Mouse (Mus musculus) hindbrain, postnatal 0 days (tissue): ENCODE data around the gene Asb7. TPM values are rescaled to one million over a fixed set of nuclear protein-coding genes. Genes with fewer than 3 reads are reported as not detected.

Source experiments
- ATAC-seq: fragments of 200-750 bp; cut with Nextera tagmentation; 2 replicates; pipeline ENCODE4 v1.8.0; 2017; ENCODE audit warnings: mild to moderate bottlenecking, moderate TSS enrichment, moderate library complexity
- DNase-seq: peaks from one replicate; pipeline ENCODE4 v3.0.0-alpha.2; 2015; ENCODE audit warnings: low spot score
- H3K27ac ChIP-seq: fragments of 300-500 bp; sonication (generic); 2 replicates; pipeline ENCODE4 v1.5.1; 2014; ENCODE audit warnings: mild to moderate bottlenecking
- H3K27me3 ChIP-seq: fragments of 300-500 bp; sonication (generic); 2 replicates; pipeline ENCODE4 v1.6.1; 2014; ENCODE audit warnings: low read length, mixed read lengths; ENCODE audit not compliant: insufficient read depth
- H3K36me3 ChIP-seq: fragments of 300-500 bp; sonication (generic); 2 replicates; pipeline ENCODE4 v1.6.1; 2014; ENCODE audit warnings: low read length, mixed read lengths; ENCODE audit not compliant: insufficient read depth
- H3K4me1 ChIP-seq: fragments of 300-500 bp; sonication (generic); 2 replicates; pipeline ENCODE4 v1.6.1; 2014; ENCODE audit warnings: antibody characterized with exemption, low read length, mixed read lengths; ENCODE audit not compliant: insufficient read depth
- H3K4me2 ChIP-seq: fragments of 300-500 bp; sonication (generic); 2 replicates; pipeline ENCODE4 v1.6.1; 2014; ENCODE audit warnings: low read depth, mild to moderate bottlenecking, low read length, moderate library complexity, mixed read lengths
- H3K4me3 ChIP-seq: fragments of 300-500 bp; sonication (generic); 2 replicates; pipeline ENCODE4 v1.5.1; 2014; ENCODE audit warnings: low read length
- H3K9ac ChIP-seq: fragments of 300-500 bp; sonication (generic); replicated peaks from 2 replicates; pipeline ENCODE4 v1.6.1; 2014; ENCODE audit warnings: mild to moderate bottlenecking, low read length, moderate library complexity, mixed read lengths
- H3K9me3 ChIP-seq: fragments of 300-500 bp; sonication (generic); 2 replicates; pipeline ENCODE4 v1.6.1; 2016; ENCODE audit warnings: low read length, mixed read lengths
- CTCF ChIP-seq: IDR thresholded peaks from 2 replicates; pipeline ENCODE4 v1.5.1; 2016; ENCODE audit warnings: antibody characterized with exemption, control low read depth, low read depth
- WGBS: fragments of 180-500 bp; shearing (Covaris S2); extraction: QIAGEN DNeasy Blood & Tissue Kit; methylation state at CpG from one replicate; pipeline ENCODE4 v1.1.7; 2014; 5-methylcytosine and 5-hydroxymethylcytosine counted together
- polyA plus RNA-seq: library from polyadenylated mRNA; unstranded; fragments of >200 nt; fragmentation: Nextera tagmentation; extraction: Ambion mirVana; gene quantifications from 2 replicates; pipeline ENCODE4 v1.2.1, GENCODE M21; 2015
- total RNA-seq: library from RNA; depleted of rRNA; stranded (reverse); fragments of >200 nt; gene quantifications from 2 replicates; pipeline ENCODE4 v1.2.3, GENCODE M21; 2014

Asb7 gene
- total and polyA plus RNA-seq, 2 experiments from 2014 or later, result 11.7 to 15.4 TPM

- WGBS, result under 1% methylated on average over 52 of the region's 52 CpGs
Observed at GRCm38 (mm10) chr7:66689620-66690360, 394 bp upstream of the Asb7 start, which contains the start of gene Lins1. Gene Lins1 (plus strand): TSS chr7:66689889.

GRCm38 (mm10) chr7:66688721-66689120 is 675 bp downstream of the Asb7 start:
- Histone ChIP-seq H3K9ac (peak overlapping the region; percentile 73), H3K4me3 (peak overlapping the region; percentile 73), H3K27ac (no peak overlapping the region), H3K27me3 (no peaks in the 10 kb centered on the region), H3K4me2 (peak overlapping the region; percentile 97), H3K4me1 (peaks cover 8% of the 10 kb centered on the region; the same call in 1 of the 2 replicates), H3K9me3 (no peaks in the 10 kb centered on the region), H3K36me3 (no peaks in the 10 kb centered on the region; the same call in 1 of the 2 replicates)
- TF ChIP-seq CTCF, result no peak
- DNase-seq (peak; percentile 3), ATAC-seq (no peak)
- WGBS, result 2% methylated on average over 5 of the region's 5 CpGs

More at GRCm38 (mm10) chr7:66689620-66690360, 394 bp upstream of the Asb7 start, which contains the start of gene Lins1:
- H3K4me1 ChIP-seq, result peaks cover 8% of the 10 kb centered on the region; the same call in 1 of the 2 replicates
- H3K27me3 ChIP-seq, result no peaks in the 10 kb centered on the region
- H3K9me3 ChIP-seq, result no peaks in the 10 kb centered on the region
- no peaks in the 10 kb centered on the region; the same call in 1 of the 2 replicates for H3K36me3 ChIP-seq
- peak within 1 kb of the TSS; percentile 97 for H3K4me2 ChIP-seq
- H3K4me3 ChIP-seq, result peak within 1 kb of the TSS; percentile 73
- H3K9ac ChIP-seq, result peak within 1 kb of the TSS; percentile 74
- ATAC-seq (peak; percentile 99), DNase-seq (peak; percentile 99)
- TF ChIP-seq CTCF, result peak; percentile 72
- peak within 1 kb of the TSS; percentile 94 for H3K27ac ChIP-seq

DNA sequence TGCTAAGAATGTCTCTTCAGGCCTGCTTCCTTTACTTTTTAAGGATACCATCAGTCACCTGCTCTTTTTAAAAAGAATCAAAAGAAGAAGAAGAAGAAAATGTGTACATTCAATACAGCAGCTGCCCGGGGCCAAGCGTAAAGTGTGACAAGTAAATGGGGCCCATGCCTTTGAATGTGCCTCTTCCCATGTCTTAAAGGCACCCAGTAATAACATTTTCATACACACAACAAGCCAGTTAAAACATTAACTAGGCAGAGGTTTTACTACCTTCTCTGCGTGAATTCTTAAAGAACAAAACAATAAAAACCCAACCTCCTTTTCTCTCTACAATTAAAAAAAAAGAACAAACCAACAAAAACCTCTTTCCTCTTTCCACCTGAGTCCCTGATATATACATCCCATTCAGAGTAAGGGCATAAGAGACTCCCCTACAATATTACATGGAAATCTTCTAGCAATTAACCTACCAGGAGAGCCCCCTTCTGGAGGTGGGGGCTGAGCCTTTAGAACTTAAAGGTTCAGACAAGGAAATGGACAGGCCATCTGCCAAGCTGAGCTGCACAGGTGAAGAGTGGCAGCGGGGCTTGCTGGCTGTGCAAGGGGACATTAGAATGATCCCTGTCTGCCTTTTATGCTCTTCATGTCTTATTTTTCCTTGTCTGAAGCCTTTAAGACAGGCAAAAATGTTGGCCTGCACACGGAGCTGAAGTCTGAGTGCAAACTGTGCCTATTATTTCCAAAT is 7.1 kb downstream of the Asb7 start:
- Histone ChIP-seq H3K4me3 (no peak overlapping the region), H3K9ac (no peak overlapping the region), H3K4me2 (no peak overlapping the region), H3K27me3 (no peaks in the 10 kb centered on the region), H3K36me3 (peaks cover 42% of the 10 kb centered on the region), H3K4me1 (no peaks in the 10 kb centered on the region), H3K27ac (no peak overlapping the region), H3K9me3 (no peaks in the 10 kb centered on the region)
- ATAC-seq (no peak), DNase-seq (no peak)
- 92% methylated on average over 5 of the region's 5 CpGs for WGBS
- TF ChIP-seq CTCF, result no peak

DNA sequence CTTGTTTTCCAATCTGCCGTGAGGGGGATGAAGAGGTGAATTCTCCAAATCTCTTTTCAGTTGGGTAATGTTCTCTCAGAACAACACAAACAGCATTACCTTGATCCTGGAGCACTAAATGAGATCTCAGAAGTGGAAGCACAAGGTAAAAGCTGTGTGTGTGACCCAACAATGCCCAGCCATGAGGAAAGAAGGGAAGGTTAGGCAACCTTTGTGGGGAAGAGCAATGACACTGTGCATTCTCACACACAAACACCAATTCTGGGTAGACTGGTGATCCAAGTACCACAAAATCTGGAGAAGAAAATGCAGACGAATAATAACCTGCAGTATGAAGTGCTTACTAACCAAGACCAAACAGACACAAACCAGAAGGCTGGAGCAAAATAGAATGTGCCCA is 13.6 kb downstream of the Asb7 start:
- Histone ChIP-seq H3K27ac (no peak overlapping the region), H3K4me1 (no peaks in the 10 kb centered on the region), H3K4me2 (no peak overlapping the region), H3K4me3 (no peak overlapping the region), H3K36me3 (peaks cover 74% of the 10 kb centered on the region), H3K27me3 (no peaks in the 10 kb centered on the region), H3K9me3 (no peaks in the 10 kb centered on the region), H3K9ac (no peak overlapping the region)
- DNase-seq (no peak), ATAC-seq (no peak)
- WGBS, result 97% methylated on average over 2 of the region's 2 CpGs
- no peak for TF ChIP-seq CTCF

- no peaks in the 10 kb centered on the region for H3K4me1 ChIP-seq
- H3K27me3 ChIP-seq, result no peaks in the 10 kb centered on the region
- DNase-seq, result no peak
- no peak overlapping the region for H3K9ac ChIP-seq
- H3K27ac ChIP-seq, result no peak overlapping the region
- H3K9me3 ChIP-seq, result peaks cover 3% of the 10 kb centered on the region; the same call in 1 of the 2 replicates
- 0 out of 2 replicates have a peak, but pooled peaks cover 15% of the 10 kb centered on the region for H3K36me3 ChIP-seq
- no peak for ATAC-seq
- no peak overlapping the region for H3K4me3 ChIP-seq
- TF ChIP-seq CTCF, result no peak
- H3K4me2 ChIP-seq, result no peak overlapping the region
Observed at GRCm38 (mm10) chr7:66667064-66667463, 22.3 kb downstream of the Asb7 start.

DNA sequence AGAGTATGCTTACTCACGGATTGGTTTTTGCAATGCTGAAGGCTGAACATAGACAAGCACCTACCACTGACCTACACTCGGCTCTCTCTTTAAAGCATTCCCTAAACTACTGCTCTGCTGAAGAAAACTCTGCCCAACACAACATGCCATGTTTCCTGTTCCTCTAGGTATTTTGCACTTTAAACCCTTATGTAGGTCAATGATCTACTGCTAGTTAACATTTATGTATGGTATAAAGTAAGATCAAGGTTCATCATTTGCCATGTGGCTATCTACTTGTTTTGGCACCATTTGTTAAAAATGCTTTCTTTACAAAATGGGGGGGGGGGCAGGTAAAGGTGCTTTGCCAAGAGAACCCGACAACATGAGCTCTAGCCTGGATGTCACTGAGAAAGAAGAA is 25.8 kb downstream of the Asb7 start:
- peaks cover under 1% of the 10 kb centered on the region; the same call in 1 of the 2 replicates for H3K9me3 ChIP-seq
- no peaks in the 10 kb centered on the region for H3K4me1 ChIP-seq
- H3K4me2 ChIP-seq, result no peak overlapping the region
- peaks cover 14% of the 10 kb centered on the region; the same call in 1 of the 2 replicates for H3K36me3 ChIP-seq
- H3K27me3 ChIP-seq, result no peaks in the 10 kb centered on the region
- 91% methylated on average over 3 of the region's 3 CpGs for WGBS
- no peak for DNase-seq
- H3K9ac ChIP-seq, result no peak overlapping the region
- H3K4me3 ChIP-seq, result no peak overlapping the region
- TF ChIP-seq CTCF, result no peak
- no peak for ATAC-seq
- no peak overlapping the region for H3K27ac ChIP-seq
